Mouse (Mus musculus) heart, embryonic 12.5 days (tissue): ENCODE data around the gene Ntng1. TPM values are rescaled to one million over a fixed set of nuclear protein-coding genes. Genes with fewer than 3 reads are reported as not detected.
A peak's percentile ranks its signal among the peaks of the same experiment; 100 is the strongest.

Source experiments
- ATAC-seq: fragments of 200-750 bp; cut with Nextera tagmentation; 2 replicates; pipeline ENCODE4 v1.8.0; 2017; ENCODE audit warnings: moderate TSS enrichment, moderate library complexity; ENCODE audit not compliant: insufficient number of reproducible peaks, low FRiP score
- H3K27ac ChIP-seq: fragments of 300-500 bp; sonication (generic); 2 replicates; pipeline ENCODE4 v1.5.1; 2016; ENCODE audit warnings: mild to moderate bottlenecking, moderate library complexity; ENCODE audit not compliant: poor library complexity, severe bottlenecking
- H3K27me3 ChIP-seq: fragments of 300-500 bp; sonication (generic); replicated peaks from 2 replicates; pipeline ENCODE4 v1.6.1; 2016; ENCODE audit warnings: mild to moderate bottlenecking, moderate library complexity
- H3K36me3 ChIP-seq: fragments of 300-500 bp; sonication (generic); 2 replicates; pipeline ENCODE4 v1.6.1; 2016; ENCODE audit warnings: mild to moderate bottlenecking, moderate library complexity
- H3K4me1 ChIP-seq: fragments of 300-500 bp; sonication (generic); replicated peaks from 2 replicates; pipeline ENCODE4 v1.6.1; 2016; ENCODE audit warnings: mild to moderate bottlenecking
- H3K4me2 ChIP-seq: fragments of 300-500 bp; sonication (generic); 2 replicates; pipeline ENCODE4 v1.6.1; 2016; ENCODE audit warnings: mild to moderate bottlenecking, moderate library complexity
- H3K4me3 ChIP-seq: fragments of 300-500 bp; sonication (generic); 2 replicates; pipeline ENCODE4 v1.5.1; 2016; ENCODE audit warnings: mild to moderate bottlenecking
- H3K9ac ChIP-seq: fragments of 300-500 bp; sonication (generic); 2 replicates; pipeline ENCODE4 v1.6.1; 2016; ENCODE audit warnings: mild to moderate bottlenecking, moderate library complexity
- H3K9me3 ChIP-seq: fragments of 300-500 bp; sonication (generic); replicated peaks from 2 replicates; pipeline ENCODE4 v1.6.1; 2016; ENCODE audit warnings: mild to moderate bottlenecking, moderate library complexity
- WGBS: fragments of 180-500 bp; shearing (Covaris S2); methylation state at CpG from one replicate; pipeline ENCODE4 v1.1.7; 2016; 5-methylcytosine and 5-hydroxymethylcytosine counted together
- polyA plus RNA-seq: library from polyadenylated mRNA; unstranded; fragments of >200 nt; fragmentation: Nextera tagmentation; extraction: Ambion mirVana; gene quantifications from 2 replicates; pipeline ENCODE4 v1.2.1, GENCODE M21; 2016

Gene Ntng1
- polyA plus RNA-seq, 1 experiment from 2014 or later = 0.26 TPM

DNA sequence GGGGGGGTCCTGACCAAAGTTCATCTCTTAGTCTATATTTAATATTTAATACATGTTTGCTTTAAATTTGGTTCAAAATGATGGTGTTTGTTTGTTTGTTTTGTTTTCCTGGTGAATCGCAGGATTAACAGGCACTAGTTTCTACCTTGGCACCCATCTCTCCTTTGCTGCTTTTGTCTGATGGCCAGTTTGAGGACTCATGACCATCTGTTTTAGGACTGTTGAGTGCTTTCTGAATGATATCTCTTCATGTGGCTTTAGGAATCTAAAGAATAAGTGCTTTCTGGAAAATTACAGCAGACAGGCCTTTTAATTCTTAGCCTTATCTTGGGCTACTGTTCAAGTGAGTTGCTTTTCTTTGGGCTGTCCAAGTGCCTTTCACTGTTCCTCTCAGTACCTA, 318.0 kb downstream of the Ntng1 start:
- no peaks in the 10 kb centered on the region for H3K4me1 ChIP-seq
- no peak for ATAC-seq
- H3K27me3 ChIP-seq = no peaks in the 10 kb centered on the region
- 79% methylated on average over 1 of the region's 1 CpGs for WGBS
- no peak overlapping the region for H3K4me3 ChIP-seq
- H3K4me2 ChIP-seq = no peak overlapping the region
- no peaks in the 10 kb centered on the region; the same call in 1 of the 2 replicates for H3K9me3 ChIP-seq
- no peak overlapping the region for H3K9ac ChIP-seq
- no peaks in the 10 kb centered on the region for H3K36me3 ChIP-seq
- no peak overlapping the region for H3K27ac ChIP-seq

DNA sequence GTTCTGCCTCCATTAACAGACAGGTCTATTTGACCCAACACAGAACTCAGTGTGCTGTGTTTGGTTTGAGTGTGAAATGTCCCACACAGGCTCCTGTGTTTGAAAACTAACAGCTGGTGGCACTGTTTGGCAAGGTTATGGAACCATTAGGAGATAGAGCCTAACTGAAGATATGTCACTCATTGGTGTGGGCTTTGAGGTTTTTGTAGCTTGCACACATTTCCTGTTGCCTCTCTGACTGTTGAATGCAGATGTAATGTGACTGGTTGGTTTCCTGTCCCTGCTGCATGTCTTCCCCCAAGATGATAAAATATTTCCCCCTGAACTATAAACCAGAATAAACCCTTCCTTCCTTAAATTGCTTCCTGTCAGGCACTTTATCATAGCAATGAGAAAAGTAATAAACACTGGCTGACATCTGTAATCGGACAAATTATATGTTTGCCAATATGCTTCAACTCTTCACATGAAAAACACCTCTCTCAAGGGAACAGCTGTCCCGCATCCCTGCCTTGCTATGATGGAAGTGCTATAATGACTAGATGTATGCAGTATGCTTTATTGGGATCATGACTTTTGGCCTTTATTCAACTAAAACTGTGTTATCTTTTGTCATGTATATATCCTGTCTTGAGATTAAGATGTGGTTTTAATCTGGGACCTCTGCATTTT, 320.9 kb downstream of the Ntng1 start:
- no peak for ATAC-seq
- no peak overlapping the region for H3K4me3 ChIP-seq
- no peaks in the 10 kb centered on the region; the same call in 1 of the 2 replicates for H3K9me3 ChIP-seq
- H3K4me1 ChIP-seq = no peaks in the 10 kb centered on the region
- no peak overlapping the region for H3K9ac ChIP-seq
- 87% methylated on average over 2 of the region's 2 CpGs for WGBS
- no peaks in the 10 kb centered on the region for H3K27me3 ChIP-seq
- H3K27ac ChIP-seq = no peak overlapping the region
- H3K36me3 ChIP-seq = no peaks in the 10 kb centered on the region
- H3K4me2 ChIP-seq = no peak overlapping the region

DNA sequence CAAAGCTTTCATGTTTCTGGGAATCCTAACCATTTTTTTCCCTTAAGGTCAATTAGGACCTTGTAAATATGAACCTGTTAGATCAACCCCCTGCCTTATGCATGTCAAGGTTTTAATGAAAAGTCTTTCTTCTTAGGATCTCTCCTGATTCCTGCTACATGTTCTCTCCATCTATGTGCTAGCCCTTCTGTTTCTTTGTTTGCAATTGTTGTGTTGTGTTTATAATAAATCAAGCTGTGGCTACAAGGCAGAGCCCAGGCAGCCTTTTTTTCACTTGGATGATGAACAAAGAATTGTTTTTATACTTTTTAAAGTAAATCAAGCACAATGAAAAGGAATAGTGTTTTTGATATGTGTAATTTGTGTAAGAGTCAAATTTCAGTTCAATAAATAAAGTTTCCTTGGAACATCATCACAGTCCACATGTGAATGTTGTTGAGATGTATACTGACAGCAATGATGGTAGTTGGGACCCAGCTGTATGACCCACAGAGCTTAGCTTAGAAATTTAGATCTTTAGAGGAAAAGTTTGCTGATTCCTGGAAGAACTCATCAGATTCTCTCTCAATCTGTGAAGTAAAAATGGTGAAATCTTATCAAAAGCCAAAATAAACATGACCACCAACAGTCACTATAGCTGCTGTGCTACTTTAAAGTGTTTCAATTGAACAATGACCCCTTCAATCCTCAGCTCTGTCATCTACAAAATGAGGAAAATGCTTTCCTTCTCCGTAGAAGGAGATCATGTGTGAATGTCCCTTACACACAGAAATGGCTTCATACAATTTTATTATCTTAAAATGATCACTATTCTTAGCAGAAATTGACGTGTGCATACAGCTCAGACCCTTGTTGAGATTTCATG, 324.8 kb downstream of the Ntng1 start:
- Histone ChIP-seq H3K36me3 (no peaks in the 10 kb centered on the region), H3K9ac (no peak overlapping the region), H3K27ac (no peak overlapping the region), H3K4me2 (no peak overlapping the region), H3K9me3 (no peaks in the 10 kb centered on the region; the same call in 1 of the 2 replicates), H3K4me1 (no peaks in the 10 kb centered on the region), H3K4me3 (no peak overlapping the region), H3K27me3 (no peaks in the 10 kb centered on the region)
- no peak for ATAC-seq
- WGBS = 76% methylated on average over 2 of the region's 2 CpGs

DNA sequence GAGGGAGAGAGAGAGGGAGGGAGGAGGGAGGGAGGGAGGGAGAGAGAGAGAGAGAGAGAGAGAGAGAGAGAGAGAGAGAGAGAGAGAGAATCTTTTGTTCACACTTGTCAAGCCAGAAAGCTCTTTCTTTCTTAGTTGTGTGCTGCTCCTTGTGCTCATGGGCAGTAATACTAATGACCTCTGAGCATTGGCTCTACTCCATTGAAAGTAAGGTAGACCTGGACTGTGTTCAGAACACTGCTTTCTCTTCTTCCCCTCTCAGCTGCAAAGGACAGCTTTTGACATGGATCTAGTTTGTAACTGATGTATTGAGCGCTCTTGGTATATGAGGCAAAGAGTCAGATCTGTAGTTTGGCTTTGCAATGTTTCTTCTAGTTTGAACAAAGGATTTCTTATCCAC, 334.7 kb downstream of the Ntng1 start:
- Histone ChIP-seq H3K36me3 (no peaks in the 10 kb centered on the region), H3K4me3 (no peak overlapping the region), H3K9me3 (no peaks in the 10 kb centered on the region), H3K4me2 (no peak overlapping the region), H3K9ac (no peak overlapping the region), H3K27ac (no peak overlapping the region), H3K4me1 (no peaks in the 10 kb centered on the region), H3K27me3 (no peaks in the 10 kb centered on the region)
- WGBS = 88% methylated on average over 1 of the region's 1 CpGs
- ATAC-seq = no peak

DNA sequence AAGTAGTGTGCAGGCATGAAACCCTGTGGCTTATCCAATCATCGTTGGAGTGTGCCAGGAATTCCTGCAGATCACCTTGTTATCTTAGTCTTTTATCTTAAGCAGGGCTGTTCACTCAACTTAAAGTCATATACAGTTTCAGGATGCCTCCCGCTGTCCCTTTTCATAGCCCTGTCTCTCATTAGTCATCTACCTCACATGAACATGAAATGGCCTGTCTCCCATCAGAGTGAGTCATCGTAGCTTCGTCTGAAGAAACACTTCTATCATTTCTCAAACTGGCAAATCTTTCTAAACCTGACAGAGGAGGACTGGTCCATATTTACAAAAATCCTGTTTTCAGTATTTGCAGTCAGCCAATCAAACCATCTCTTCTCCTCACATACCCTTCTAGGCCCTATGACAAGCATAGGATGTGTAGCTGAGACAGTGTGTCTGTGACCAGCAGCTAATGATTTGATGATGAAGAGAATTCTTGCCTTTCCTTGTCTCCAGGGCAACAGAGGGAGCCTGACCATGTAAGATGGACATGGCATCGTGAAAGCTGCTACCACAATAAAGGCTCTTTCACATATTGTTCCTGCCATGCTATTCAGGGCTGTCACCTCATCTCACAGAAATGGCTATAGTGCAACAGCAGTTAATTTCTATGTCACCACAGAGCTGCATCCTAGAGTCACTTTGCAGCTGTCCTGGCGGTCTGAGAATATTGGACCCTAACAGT, 336.4 kb downstream of the Ntng1 start:
- WGBS = 71% methylated on average over 6 of the region's 6 CpGs

DNA sequence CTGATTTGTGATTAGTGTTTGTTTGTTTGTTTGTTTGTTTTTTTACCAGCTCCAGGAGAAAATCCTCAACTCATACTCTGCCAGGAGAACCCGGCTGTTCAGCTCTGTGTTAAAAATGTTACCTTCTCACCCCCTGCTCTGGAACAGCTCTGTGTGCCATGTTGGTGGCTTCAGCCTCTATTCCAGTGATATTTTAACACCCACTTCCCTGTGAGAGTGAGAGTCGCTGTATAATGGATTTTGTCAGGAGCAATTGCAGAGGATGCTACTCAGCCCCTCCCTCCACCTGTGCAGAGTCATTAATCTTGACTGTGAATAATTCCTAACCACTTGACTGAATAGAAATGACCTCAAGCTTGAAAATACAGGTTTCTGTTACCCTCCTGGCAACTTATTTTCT, 339.7 kb downstream of the Ntng1 start:
- no peak overlapping the region for H3K9ac ChIP-seq
- H3K27me3 ChIP-seq = no peaks in the 10 kb centered on the region
- no peak overlapping the region for H3K27ac ChIP-seq
- no peaks in the 10 kb centered on the region for H3K9me3 ChIP-seq
- H3K4me1 ChIP-seq = no peaks in the 10 kb centered on the region
- 63% methylated on average over 2 of the region's 2 CpGs for WGBS
- ATAC-seq = no peak
- no peak overlapping the region for H3K4me2 ChIP-seq
- H3K36me3 ChIP-seq = no peaks in the 10 kb centered on the region
- no peak overlapping the region for H3K4me3 ChIP-seq

More for the DNA sequence above, 336.4 kb downstream of the Ntng1 start:
- Histone ChIP-seq H3K27ac (no peak overlapping the region), H3K4me2 (no peak overlapping the region), H3K4me1 (no peaks in the 10 kb centered on the region), H3K9ac (no peak overlapping the region), H3K27me3 (no peaks in the 10 kb centered on the region), H3K36me3 (no peaks in the 10 kb centered on the region), H3K4me3 (no peak overlapping the region), H3K9me3 (no peaks in the 10 kb centered on the region)
- ATAC-seq = no peak

DNA sequence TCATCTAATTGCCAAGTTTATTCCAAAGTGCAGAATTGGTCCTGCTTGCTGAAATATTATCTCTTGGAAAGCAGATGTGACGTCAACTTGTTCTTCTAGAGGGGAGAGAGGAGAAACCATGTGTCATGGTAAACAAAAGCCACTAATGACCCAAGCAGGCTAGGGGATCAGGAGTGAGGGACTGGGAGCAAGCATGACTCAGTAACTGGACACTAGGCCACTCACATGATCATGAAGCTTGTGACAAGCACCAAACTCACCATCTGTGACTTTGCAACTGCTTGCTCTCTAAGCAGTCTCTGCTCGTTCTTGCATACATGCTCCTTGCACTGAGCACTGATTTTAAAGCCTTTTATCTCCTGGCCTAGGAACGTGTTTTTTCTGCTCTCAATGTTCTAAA, 340.2 kb downstream of the Ntng1 start:
- Histone ChIP-seq H3K36me3 (no peaks in the 10 kb centered on the region), H3K27me3 (no peaks in the 10 kb centered on the region), H3K4me2 (no peak overlapping the region), H3K4me3 (no peak overlapping the region), H3K9me3 (no peaks in the 10 kb centered on the region), H3K9ac (no peak overlapping the region), H3K4me1 (no peaks in the 10 kb centered on the region), H3K27ac (no peak overlapping the region)
- WGBS = 57% methylated on average over 3 of the region's 3 CpGs
- ATAC-seq = no peak

DNA sequence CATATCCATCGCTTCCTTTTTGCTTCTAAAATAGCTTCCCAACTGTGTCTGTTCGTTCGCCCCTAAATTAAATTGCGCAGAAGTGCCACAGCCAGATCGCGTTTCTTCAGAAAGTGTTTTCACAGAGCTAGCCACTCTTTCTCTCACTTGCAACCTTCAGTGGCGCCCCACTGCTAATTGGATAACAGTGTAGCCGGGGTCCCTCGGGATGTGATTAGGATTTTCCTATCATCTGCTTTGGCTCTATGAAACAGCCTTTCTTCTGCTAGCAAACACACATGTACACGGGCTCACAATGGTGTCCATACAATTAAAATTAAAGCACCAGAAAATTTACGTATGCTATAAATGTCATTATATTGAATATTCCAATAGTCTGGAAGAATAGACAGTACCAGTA, 346.5 kb downstream of the Ntng1 start:
- ATAC-seq = no peak
- Histone ChIP-seq H3K27ac (no peak overlapping the region), H3K9ac (no peak overlapping the region), H3K36me3 (no peaks in the 10 kb centered on the region), H3K27me3 (no peaks in the 10 kb centered on the region), H3K4me2 (no peak overlapping the region), H3K4me1 (no peaks in the 10 kb centered on the region), H3K9me3 (no peaks in the 10 kb centered on the region), H3K4me3 (no peak overlapping the region)
- 71% methylated on average over 11 of the region's 11 CpGs for WGBS

DNA sequence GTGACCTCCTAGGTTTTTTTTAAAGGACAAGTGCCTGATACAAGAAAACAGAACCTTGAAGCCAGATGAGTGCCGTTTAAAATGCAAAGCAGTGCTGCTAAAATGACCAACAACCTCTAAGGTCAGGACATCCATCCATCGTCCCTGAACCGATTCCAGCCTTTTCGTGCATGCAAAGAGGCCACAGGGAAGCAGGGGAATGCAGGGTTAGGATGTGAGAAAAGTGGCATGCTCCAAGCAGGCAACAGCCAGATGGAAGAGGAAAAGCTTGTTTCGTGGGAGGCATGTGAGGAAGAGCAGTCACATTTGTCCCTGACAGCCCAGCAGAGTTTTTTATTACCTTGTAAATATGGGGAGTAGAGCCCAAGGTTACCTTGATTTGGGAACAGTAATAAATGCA, 360.6 kb downstream of the Ntng1 start:
- 40% methylated on average over 5 of the region's 5 CpGs for WGBS
- H3K9me3 ChIP-seq = no peaks in the 10 kb centered on the region
- no peak overlapping the region for H3K4me3 ChIP-seq
- no peak overlapping the region for H3K27ac ChIP-seq
- H3K4me2 ChIP-seq = no peak overlapping the region
- H3K36me3 ChIP-seq = no peaks in the 10 kb centered on the region
- peaks cover 3% of the 10 kb centered on the region; the same call in 1 of the 2 replicates for H3K4me1 ChIP-seq
- ATAC-seq = no peak
- H3K9ac ChIP-seq = no peak overlapping the region
- peaks cover 11% of the 10 kb centered on the region; the same call in 1 of the 2 replicates for H3K27me3 ChIP-seq

DNA sequence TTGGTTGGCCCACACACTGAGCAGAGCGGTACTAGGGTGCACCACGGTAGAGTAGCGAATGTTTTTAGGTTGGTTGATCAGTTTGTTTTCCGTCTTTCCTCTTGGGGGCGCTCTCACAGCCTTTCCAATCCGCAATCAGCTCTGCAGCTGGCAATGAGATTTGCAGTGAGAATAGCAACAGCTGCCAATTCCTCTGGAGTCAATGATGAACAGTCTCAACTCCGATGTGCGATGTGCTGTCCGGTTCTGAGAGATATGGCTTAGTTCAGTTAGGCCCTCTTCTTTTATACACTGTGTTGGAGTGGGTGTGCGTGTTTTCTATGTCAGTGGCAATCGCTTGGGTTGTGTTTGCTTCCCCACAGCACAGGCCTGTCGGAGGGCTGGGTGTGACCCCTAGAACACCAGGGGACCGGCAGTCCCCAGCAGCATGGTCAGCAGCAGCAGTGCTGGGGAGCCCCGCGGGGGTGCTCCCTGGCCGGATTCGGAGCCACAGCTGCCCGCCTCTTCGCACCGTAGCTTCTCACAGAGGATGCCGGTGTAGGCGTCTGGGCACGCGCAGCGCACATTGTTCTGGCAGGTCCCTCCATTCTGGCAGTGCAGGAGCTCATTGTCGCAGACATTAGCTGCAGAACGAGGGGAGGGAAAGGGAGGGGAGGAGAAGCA, 361.4 kb downstream of the Ntng1 start:
- H3K27ac ChIP-seq = no peak overlapping the region
- H3K36me3 ChIP-seq = no peaks in the 10 kb centered on the region
- ATAC-seq = peak; percentile 66
- H3K4me1 ChIP-seq = peaks cover 3% of the 10 kb centered on the region; the same call in 1 of the 2 replicates
- WGBS = 4% methylated on average over 27 of the region's 27 CpGs
- peak overlapping the region; percentile 94 for H3K4me2 ChIP-seq
- H3K27me3 ChIP-seq = peaks cover 11% of the 10 kb centered on the region; the same call in 1 of the 2 replicates
- H3K9me3 ChIP-seq = no peaks in the 10 kb centered on the region
- H3K4me3 ChIP-seq = peak overlapping the region; percentile 51
- H3K9ac ChIP-seq = peak overlapping the region; percentile 68
